Mouse (Mus musculus) hindbrain, embryonic 12.5 days (tissue): ENCODE results near the gene Bahcc1. TPM values are rescaled to one million over a fixed set of nuclear protein-coding genes. Genes with fewer than 3 reads are reported as not detected.

Experiments used
- ATAC-seq: fragments of 200-750 bp; cut with Nextera tagmentation; 2 replicates; pipeline ENCODE4 v1.8.0; 2017; ENCODE audit warnings: moderate TSS enrichment; ENCODE audit not compliant: low FRiP score
- H3K27ac ChIP-seq: fragments of 300-500 bp; sonication (generic); 2 replicates; pipeline ENCODE4 v1.5.1; 2016; ENCODE audit warnings: mild to moderate bottlenecking
- H3K27me3 ChIP-seq: fragments of 300-500 bp; sonication (generic); 2 replicates; pipeline ENCODE4 v1.6.1; 2016; ENCODE audit warnings: mild to moderate bottlenecking
- H3K36me3 ChIP-seq: fragments of 300-500 bp; sonication (generic); 2 replicates; pipeline ENCODE4 v1.6.1; 2016; ENCODE audit warnings: mild to moderate bottlenecking
- H3K4me1 ChIP-seq: fragments of 300-500 bp; sonication (generic); 2 replicates; pipeline ENCODE4 v1.6.1; 2016
- H3K4me2 ChIP-seq: fragments of 300-500 bp; sonication (generic); replicated peaks from 2 replicates; pipeline ENCODE4 v1.6.1; 2016; ENCODE audit warnings: mild to moderate bottlenecking
- H3K4me3 ChIP-seq: fragments of 300-500 bp; sonication (generic); 2 replicates; pipeline ENCODE4 v1.5.1; 2016; ENCODE audit warnings: mild to moderate bottlenecking
- H3K9ac ChIP-seq: fragments of 300-500 bp; sonication (generic); 2 replicates; pipeline ENCODE4 v1.6.1; 2016; ENCODE audit warnings: mild to moderate bottlenecking, moderate library complexity
- H3K9me3 ChIP-seq: fragments of 300-500 bp; sonication (generic); replicated peaks from 2 replicates; pipeline ENCODE4 v1.6.1; 2016; ENCODE audit warnings: mild to moderate bottlenecking
- WGBS: fragments of 180-500 bp; shearing (Covaris S2); methylation state at CpG from one replicate; pipeline ENCODE4 v1.1.7; 2016; 5-methylcytosine and 5-hydroxymethylcytosine counted together
- polyA plus RNA-seq: library from polyadenylated mRNA; unstranded; fragments of >200 nt; fragmentation: Nextera tagmentation; extraction: Ambion mirVana; gene quantifications from 2 replicates; pipeline ENCODE4 v1.2.1, GENCODE M21; 2016

Gene Bahcc1
- polyA plus RNA-seq, 1 experiment from 2014 or later: 23.8 TPM

DNA sequence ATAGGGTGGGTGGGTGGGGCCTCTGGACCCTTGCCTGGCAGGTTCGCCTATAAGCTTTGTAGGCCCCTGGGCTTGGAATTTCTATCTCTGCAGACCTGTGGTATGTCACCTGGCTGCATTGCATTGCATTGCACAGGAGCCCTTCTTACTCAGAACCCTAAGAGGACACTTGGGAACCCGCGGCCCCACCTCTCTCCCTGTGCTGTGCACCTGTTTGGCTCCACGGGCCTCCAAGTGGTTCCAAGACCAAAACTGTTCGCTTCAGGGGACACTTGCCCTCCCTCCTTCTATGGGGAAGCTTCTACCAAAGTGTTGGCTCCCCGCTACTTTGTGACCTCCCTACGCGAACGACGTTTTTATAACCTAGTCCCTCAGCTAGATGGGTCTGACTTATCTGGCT, 78.8 kb downstream of the Bahcc1 start:
- 44% methylated on average over 10 of the region's 10 CpGs for WGBS
- peak overlapping the region; percentile 73 for H3K4me2 ChIP-seq
- H3K9me3 ChIP-seq: no peaks in the 10 kb centered on the region
- H3K9ac ChIP-seq: peak overlapping the region; percentile 68
- H3K27me3 ChIP-seq: peaks cover 8% of the 10 kb centered on the region
- peak overlapping the region; percentile 93 for H3K27ac ChIP-seq
- H3K4me3 ChIP-seq: peak overlapping the region; percentile 36
- peaks cover 54% of the 10 kb centered on the region for H3K4me1 ChIP-seq
- ATAC-seq: no peak
- H3K36me3 ChIP-seq: no peaks in the 10 kb centered on the region

DNA sequence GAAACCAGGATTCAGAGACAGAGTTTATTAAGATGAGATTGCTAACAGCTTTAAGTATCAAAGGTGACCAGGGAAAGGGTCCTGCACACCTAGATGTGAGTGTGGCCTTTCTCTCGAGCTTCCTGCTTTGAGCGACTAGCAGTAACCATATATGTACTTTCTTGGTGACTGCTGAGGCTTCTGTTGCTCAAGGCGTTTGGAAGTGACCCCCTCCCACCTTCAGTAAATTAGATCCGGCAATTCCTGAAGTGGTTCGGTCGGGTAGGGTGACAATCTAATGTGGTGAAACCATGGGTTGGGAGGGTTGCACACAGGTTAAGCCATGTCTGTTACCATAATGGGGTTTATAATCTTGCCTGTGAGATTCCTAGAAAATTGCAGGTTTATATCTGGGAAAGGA, 79.3 kb downstream of the Bahcc1 start:
- Histone ChIP-seq H3K4me3 (no peak overlapping the region), H3K36me3 (no peaks in the 10 kb centered on the region), H3K4me1 (peaks cover 54% of the 10 kb centered on the region), H3K9ac (no peak overlapping the region), H3K4me2 (0 out of 2 replicates have a peak overlapping the region, but pooled peaks have one; percentile 4), H3K9me3 (no peaks in the 10 kb centered on the region), H3K27ac (0 out of 2 replicates have a peak overlapping the region, but pooled peaks have one; percentile 93), H3K27me3 (peaks cover 5% of the 10 kb centered on the region; the same call in 1 of the 2 replicates)
- 79% methylated on average over 6 of the region's 6 CpGs for WGBS
- ATAC-seq: no peak

DNA sequence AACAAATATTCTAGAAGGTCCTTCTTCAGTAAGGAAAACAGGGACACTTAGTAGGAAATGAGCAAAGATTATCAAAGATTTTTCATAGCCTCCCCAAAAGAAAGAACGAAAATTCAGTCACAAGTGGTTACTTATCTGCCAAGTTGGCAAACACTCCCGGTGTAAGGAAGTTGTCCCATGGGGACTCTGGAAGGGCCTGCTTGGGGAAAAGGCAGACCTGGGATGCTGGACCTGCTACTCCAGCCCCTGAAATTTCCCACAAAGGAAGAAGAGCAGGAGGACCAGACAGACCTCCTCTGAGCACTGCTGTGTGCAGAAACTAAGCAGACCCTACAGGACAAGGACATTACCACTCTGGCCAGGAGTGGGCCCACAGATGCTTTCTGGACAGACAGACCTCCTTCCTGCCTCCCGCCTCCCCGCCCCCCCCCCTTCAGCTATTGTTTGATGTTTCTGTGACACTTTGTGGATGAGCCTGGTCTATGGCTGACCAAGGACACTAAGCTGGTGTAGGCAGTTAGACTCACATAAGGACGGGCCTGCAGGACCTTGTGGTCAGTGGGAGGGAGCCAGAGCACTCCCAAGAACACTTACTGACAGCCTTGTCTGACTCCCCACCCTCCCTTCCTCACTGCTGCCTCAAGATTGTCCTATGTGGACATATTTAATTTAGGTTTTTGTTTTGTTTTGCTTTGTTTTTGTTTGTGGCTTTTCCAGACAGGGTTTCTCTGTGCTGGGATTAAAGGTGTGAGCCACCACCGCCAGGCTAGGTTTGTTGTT, 81.3 kb downstream of the Bahcc1 start:
- Histone ChIP-seq H3K9me3 (no peaks in the 10 kb centered on the region), H3K4me2 (no peak overlapping the region), H3K27me3 (0 out of 2 replicates have a peak, but pooled peaks cover under 1% of the 10 kb centered on the region), H3K4me3 (no peak overlapping the region), H3K4me1 (peaks cover 45% of the 10 kb centered on the region), H3K36me3 (no peaks in the 10 kb centered on the region), H3K27ac (peak overlapping the region; percentile 97; the same call in 1 of the 2 replicates), H3K9ac (no peak overlapping the region)
- WGBS: 49% methylated on average over 6 of the region's 6 CpGs
- ATAC-seq: no peak

DNA sequence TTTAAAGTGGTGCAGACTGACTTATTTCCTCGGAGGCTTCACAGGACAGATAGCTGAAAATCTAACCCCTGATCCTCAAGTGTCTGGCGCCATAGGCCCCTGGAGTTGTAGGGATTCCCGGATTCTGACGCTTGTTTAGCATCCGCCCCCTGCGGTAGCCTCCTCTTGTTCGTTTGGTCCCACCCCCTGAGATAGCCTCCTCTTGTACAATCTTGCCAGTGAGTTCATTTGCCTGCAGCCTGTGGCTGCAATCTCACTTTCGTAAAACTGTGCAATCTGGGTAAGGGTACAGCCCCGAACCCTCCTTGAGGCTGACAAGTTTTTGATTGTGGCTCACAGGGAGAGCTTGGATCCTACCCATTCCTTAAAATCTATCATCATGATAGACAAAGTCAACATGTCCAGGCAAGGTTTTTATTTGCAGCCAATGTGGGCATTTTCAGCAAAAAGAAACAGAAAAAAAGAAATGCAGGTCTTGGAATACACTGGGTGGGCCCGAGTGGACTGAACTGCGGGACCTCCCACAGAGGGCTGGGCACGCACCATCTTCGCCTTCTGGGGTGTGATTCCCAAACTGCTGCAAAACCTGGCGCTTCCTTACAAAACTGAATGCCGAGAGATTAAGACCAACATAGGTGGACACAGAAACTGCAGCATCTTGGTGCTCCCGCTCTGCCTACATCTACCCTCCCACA, 82.1 kb downstream of the Bahcc1 start:
- peaks cover 45% of the 10 kb centered on the region for H3K4me1 ChIP-seq
- H3K9me3 ChIP-seq: no peaks in the 10 kb centered on the region
- no peak for ATAC-seq
- WGBS: 43% methylated on average over 16 of the region's 16 CpGs
- no peaks in the 10 kb centered on the region for H3K36me3 ChIP-seq
- H3K27ac ChIP-seq: peak overlapping the region; percentile 97
- peak overlapping the region; percentile 43; the same call in 1 of the 2 replicates for H3K4me3 ChIP-seq
- H3K9ac ChIP-seq: peak overlapping the region; percentile 71
- no peaks in the 10 kb centered on the region for H3K27me3 ChIP-seq
- peak overlapping the region; percentile 83 for H3K4me2 ChIP-seq

DNA sequence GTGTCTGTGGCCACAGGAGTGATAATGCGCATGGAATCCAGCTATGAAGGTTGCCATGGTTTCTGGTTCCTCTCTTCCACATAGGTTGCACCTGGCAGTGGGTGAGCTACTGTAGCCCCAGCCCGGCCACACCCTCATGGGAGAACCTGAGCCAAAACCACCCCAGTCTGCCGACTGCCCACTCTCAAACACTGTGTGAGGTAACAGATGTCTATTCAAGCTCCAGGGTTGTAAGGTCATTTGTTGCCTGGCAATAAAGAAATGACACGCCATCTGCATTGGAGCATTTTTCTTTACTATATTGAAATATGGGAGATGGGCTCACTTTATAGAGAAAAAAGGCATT, 82.6 kb downstream of the Bahcc1 start:
- H3K9me3 ChIP-seq: no peaks in the 10 kb centered on the region
- peaks cover 43% of the 10 kb centered on the region for H3K4me1 ChIP-seq
- H3K4me2 ChIP-seq: peak overlapping the region; percentile 83
- H3K4me3 ChIP-seq: peak overlapping the region; percentile 43
- H3K36me3 ChIP-seq: no peaks in the 10 kb centered on the region
- WGBS: 21% methylated on average over 4 of the region's 4 CpGs
- ATAC-seq: no peak
- H3K27me3 ChIP-seq: no peaks in the 10 kb centered on the region
- peak overlapping the region; percentile 97 for H3K27ac ChIP-seq
- H3K9ac ChIP-seq: peak overlapping the region; percentile 71

DNA sequence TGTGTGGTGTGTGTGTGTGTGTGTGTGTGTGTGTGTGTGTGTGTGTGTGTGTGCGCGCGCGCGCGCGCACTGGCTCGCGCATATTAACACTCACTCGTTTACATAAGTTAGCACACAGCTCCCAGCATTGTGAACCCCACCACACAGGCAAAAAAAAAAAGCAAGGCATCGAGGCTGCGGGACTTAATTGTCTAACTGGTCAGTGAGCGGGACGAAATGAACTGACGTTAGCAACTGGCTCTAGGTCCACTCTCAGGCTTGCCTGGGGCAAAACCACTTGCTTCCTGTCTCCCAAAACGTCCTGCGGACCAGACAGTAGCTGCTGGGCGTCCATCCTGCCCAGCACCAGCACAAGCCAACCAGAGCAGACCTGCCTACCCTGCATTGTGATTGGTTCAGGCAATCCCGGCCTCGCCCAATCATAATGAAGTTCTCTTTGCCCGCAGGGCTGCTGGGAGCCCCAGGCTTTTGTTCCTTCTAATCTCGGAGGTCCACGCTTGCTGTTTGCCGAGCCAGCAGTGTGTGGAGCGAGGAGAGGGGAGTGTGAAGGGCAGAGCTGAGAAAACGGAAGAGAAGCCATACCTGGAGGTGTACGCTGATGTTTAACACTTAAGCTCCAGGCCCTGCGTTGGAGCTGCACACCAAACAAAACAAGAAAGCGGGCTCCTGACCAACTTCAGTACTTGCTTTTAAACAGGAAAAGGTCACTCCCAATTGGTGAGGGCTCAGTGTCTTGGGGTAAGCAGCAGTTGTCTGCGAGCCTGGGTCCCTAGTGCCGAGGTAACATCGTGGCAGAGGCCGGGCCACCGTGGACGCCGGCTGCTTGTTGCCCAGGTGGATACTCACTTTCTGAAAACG, 83.3 kb downstream of the Bahcc1 start:
- peak overlapping the region; percentile 43 for H3K4me3 ChIP-seq
- ATAC-seq: peak; percentile 97
- no peaks in the 10 kb centered on the region for H3K36me3 ChIP-seq
- H3K4me2 ChIP-seq: peak overlapping the region; percentile 83
- WGBS: 4% methylated on average over 37 of the region's 37 CpGs
- no peaks in the 10 kb centered on the region for H3K9me3 ChIP-seq
- H3K9ac ChIP-seq: peak overlapping the region; percentile 71
- H3K27ac ChIP-seq: peak overlapping the region; percentile 97
- H3K4me1 ChIP-seq: peaks cover 39% of the 10 kb centered on the region
- no peaks in the 10 kb centered on the region for H3K27me3 ChIP-seq

DNA sequence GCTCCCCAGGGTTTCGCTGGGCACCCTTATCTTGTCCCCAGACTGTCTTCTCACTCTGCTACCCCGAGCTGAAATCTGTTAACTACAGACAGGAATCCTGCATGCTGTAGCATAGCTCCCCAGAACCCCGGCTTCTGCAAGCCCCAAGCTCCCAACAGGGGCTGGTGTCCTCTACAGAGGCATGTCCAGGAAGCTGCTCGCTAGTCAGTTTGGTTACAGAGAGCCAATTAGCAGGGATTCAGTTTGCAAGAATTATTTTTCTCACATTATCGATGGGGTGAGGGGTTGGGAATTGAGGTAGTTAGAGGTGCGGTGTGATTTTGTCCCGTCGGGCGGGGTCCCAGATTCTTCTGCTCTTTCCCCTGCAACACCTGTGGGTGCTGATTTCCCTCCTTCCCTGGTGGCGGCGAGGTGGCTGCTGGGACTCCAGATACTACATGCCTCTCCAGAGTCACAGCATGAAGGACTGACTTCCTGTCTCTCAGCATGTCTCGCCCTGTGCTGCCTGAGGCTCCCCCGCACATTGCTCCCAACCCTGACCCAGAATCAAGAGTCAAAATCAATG, 84.0 kb downstream of the Bahcc1 start:
- ATAC-seq: no peak; the same call in 1 of the 2 replicates
- peak overlapping the region; percentile 71 for H3K9ac ChIP-seq

DNA sequence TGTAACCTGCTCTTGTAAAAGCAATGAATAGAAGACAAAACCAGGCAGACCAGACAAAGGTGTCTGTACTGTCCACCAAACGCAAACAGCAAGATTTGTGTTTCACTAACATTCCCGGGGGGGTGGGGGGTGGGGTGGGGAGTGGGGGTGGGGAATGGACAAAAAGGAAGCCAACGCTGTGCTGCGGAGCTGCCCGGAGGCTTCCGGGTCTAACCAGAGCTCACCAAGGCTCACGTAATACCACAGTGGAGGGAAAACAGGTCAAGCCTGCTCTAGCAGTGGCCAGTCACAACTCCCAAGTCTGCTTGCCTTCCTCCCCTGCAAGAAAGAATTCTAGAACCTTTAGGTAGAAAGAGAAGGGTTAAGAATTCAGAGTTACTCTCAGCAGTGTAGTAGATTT, 84.7 kb downstream of the Bahcc1 start:
- peak overlapping the region; percentile 71 for H3K9ac ChIP-seq
- H3K27ac ChIP-seq: peak overlapping the region; percentile 97
- no peaks in the 10 kb centered on the region for H3K36me3 ChIP-seq
- H3K27me3 ChIP-seq: no peaks in the 10 kb centered on the region
- no peaks in the 10 kb centered on the region for H3K9me3 ChIP-seq
- H3K4me2 ChIP-seq: peak overlapping the region; percentile 83
- peak overlapping the region; percentile 43; the same call in 1 of the 2 replicates for H3K4me3 ChIP-seq
- 60% methylated on average over 7 of the region's 7 CpGs for WGBS
- ATAC-seq: no peak
- peaks cover 28% of the 10 kb centered on the region for H3K4me1 ChIP-seq

More for the DNA sequence above, 84.0 kb downstream of the Bahcc1 start:
- Histone ChIP-seq H3K9me3 (no peaks in the 10 kb centered on the region), H3K4me2 (peak overlapping the region; percentile 83), H3K4me3 (peak overlapping the region; percentile 43), H3K36me3 (no peaks in the 10 kb centered on the region), H3K4me1 (peaks cover 32% of the 10 kb centered on the region), H3K27me3 (no peaks in the 10 kb centered on the region), H3K27ac (peak overlapping the region; percentile 97)
- 24% methylated on average over 13 of the region's 13 CpGs for WGBS

DNA sequence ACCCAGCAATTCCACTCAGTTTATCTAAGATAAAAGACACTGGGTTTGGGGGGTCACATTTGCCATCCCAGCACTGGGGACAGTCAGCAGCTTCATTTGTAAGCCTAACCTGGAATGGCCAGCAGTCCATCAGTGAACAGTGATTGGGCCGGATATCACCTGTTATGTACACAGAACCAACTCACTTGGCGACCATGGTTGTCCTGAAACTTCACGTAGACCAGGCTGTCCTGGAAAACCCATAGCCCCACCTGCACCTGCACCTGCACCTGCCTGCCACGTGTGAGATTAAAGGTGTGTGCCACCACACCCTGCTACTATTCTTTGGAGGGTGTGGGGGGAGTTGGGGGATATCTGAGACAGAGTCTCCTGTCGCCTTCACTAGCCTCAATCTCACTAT, 86.6 kb downstream of the Bahcc1 start:
- Histone ChIP-seq H3K27ac (no peak overlapping the region), H3K9ac (no peak overlapping the region), H3K36me3 (no peaks in the 10 kb centered on the region), H3K4me3 (no peak overlapping the region), H3K4me1 (peaks cover 25% of the 10 kb centered on the region), H3K9me3 (no peaks in the 10 kb centered on the region), H3K4me2 (no peak overlapping the region), H3K27me3 (no peaks in the 10 kb centered on the region)
- 91% methylated on average over 5 of the region's 5 CpGs for WGBS
- no peak for ATAC-seq

DNA sequence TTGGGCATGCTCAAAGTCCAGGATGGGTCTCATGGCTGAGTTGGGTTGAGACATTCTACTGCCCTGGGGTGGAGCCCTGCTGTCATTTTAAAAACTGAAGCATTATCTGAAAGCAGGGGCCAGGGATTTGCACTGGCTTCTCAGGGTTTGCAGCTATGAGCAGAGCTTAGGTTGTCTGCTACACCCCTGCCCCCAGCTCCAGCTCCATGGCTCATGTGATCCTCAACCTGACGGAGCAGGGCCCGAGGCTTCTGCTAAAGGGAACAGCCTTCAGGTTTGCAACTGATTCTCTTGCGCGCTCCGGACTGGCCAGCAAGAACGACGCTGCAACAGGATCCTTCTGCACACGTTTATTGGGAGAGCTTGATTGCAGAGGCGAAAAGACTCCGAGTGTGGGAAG, 87.4 kb downstream of the Bahcc1 start:
- H3K4me1 ChIP-seq: peaks cover 17% of the 10 kb centered on the region
- H3K27me3 ChIP-seq: no peaks in the 10 kb centered on the region
- ATAC-seq: no peak
- no peak overlapping the region for H3K27ac ChIP-seq
- H3K9me3 ChIP-seq: no peaks in the 10 kb centered on the region
- H3K36me3 ChIP-seq: no peaks in the 10 kb centered on the region
- H3K9ac ChIP-seq: no peak overlapping the region
- H3K4me2 ChIP-seq: no peak overlapping the region
- 96% methylated on average over 10 of the region's 10 CpGs for WGBS
- no peak overlapping the region for H3K4me3 ChIP-seq

DNA sequence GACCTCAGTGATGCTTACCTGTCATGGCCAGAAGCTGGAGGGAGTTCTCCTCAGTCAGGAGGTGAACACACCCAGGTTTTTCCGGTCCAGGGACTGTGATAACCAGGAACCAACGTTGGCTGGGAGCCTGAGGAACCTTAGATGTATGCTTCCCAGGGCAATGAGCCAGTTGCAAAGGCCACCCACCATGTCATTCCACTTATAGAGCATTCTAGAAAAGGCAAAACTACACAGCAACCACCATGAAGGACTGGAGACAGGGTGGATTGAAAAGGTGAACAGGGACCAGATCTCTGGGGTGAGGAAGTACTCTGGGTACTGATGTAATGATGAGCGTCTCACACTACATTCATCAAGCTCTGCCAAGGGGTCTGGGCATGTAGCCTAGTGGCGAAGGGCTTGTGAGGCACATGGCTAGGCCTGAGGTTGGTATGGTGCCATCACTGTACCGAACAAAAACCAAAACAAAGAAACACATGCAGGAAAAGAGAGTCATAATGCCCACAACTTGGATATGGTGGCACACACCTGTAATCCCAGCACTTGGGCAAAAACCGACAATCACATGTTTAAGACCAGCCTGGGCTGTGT, 102.8 kb downstream of the Bahcc1 start:
- H3K4me1 ChIP-seq: no peaks in the 10 kb centered on the region
- no peak overlapping the region for H3K9ac ChIP-seq
- no peaks in the 10 kb centered on the region for H3K27me3 ChIP-seq
- H3K4me2 ChIP-seq: no peak overlapping the region
- no peak overlapping the region for H3K27ac ChIP-seq
- no peak for ATAC-seq
- H3K4me3 ChIP-seq: no peak overlapping the region
- H3K36me3 ChIP-seq: no peaks in the 10 kb centered on the region
- 0 out of 2 replicates have a peak, but pooled peaks cover 4% of the 10 kb centered on the region for H3K9me3 ChIP-seq
- 82% methylated on average over 6 of the region's 6 CpGs for WGBS
